Mouse (Mus musculus) urinary bladder, postnatal 36 days (tissue): ENCODE data around the gene Siah2.

Experiments used
- DNase-seq, 2 experiments: peaks; one replicate each; pipeline ENCODE4 v3.0.0; 2022; ENCODE audit warnings: low spot score in 2 of 2, mixed read lengths in 1 of 2

Siah2 gene

DNA sequence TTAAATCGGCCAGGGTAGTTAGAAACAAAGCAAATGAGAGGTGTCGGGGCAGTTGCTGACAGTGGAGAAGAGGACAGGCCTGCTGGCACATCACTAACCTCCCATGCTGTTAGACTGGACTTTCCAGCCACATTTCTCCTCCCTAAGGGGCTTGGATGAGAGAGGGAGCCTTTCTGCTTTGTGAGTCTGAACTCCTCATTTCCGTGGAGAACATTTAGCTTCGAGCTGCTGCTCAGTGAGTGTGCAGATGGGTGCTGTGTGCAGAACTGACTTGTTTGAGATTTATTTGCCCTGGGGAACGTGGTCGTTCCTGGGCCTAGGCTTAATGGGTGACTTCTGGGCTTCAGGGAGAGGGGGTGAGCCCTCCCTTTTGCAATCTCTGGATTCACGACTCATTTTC, 3.3 kb upstream of the Siah2 start:
- DNase-seq = no peak

DNA sequence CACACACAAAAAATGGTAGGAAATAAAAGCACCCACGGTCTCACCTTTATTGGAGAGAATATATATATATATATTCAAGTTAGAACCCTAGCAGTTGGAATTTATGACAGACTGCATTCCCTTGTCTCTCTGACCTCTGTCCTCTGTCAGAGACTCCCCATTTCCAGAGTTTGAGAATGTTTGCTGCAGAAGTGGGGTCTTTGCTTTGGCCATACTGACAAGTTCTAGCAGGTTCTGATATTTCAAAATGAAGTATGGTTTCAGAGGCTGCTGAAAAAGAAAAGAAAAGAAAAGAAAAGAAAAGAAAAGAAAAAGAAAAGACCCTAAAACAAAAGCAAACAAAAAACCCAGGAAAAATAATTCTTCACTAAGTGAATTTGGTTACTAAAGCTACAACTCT, 2.8 kb upstream of the Siah2 start:
- DNase-seq = no peak

DNA sequence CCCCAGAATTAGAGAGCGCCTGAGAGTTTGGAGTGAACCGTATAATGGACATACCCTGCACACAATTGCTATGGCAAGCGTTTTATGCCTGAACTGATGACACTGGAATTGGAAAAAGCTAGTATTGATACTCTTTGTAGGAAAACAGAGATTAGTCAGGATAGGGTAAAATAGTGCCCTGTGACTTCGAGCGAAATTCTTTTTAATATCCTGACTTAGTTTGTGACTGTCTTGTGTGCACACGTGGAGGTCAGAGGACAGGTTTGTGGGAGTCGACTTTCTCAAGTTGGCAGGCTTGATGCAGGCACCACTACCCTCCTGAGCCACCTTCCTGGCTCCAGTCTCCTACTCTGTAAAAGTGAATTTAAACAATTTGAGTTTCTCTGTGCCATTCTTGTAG, 1.1 kb upstream of the Siah2 start:
- DNase-seq = no peak

DNA sequence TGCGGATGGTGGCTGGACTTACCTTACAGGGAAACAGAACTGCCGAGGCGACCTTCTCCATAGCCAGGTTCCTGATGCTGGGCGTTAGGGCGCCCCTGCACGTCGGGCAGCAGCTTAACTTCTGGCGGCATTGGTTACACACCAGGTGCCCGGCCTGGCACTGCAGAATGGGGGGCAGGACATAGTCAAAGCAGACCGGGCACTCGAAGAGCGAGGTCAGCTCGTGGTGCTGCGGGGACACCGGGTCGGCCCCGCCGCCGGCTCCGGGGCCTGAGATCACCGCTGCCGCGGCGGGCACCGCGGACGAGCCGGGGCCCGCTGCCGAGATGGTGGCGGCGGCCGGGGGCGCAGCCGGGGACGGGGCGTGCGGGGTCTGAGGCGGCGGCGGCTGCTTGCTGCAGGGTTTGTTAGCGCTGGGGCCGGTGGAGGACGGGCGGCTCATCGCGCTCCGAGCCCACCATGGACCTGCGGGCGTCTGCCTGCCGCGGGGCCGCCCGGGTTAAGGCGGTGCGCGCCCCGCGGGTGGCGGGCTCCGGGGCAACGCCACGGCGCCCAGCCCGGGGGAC, 743 bp downstream of the Siah2 start:
- peak; percentile 37 to 38 for DNase-seq

DNA sequence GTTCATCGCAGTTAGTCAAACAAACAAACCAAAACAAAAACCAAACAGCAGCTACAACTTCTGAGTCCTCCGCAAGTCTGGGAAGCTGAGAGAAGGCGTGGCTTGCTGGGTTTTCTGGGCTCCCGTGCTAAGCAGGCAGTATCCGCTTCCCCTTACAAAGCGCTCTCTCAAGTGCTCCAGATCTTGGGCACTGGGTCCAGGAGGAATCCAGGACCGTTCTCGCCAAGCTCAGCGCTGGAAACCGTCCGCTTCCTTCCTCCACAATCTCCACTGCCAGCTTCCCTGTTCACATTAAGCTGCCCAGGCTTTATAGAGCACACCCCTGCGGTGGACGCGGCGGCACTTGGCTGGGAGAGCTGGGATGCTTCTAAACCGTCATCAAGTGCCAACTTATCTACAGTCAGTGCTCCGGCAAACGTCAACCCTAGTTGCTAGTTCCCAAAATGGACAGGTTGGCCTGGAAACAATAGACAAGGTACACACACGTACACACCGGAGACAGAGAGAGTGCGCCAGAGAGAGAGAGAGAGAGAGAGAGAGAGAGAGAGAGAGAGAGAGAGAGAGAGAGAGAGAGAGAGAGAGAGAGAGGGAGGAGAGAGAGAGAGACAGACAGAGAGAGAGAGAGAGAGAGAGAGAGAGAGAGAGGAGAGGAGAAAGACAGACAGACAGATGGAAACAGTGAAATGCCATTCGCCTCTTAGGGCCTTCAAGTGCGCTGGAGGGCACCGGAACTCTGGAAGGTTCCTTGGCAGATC, 1.4 kb downstream of the Siah2 start:
- DNase-seq = peak; percentile 52 to 60

DNA sequence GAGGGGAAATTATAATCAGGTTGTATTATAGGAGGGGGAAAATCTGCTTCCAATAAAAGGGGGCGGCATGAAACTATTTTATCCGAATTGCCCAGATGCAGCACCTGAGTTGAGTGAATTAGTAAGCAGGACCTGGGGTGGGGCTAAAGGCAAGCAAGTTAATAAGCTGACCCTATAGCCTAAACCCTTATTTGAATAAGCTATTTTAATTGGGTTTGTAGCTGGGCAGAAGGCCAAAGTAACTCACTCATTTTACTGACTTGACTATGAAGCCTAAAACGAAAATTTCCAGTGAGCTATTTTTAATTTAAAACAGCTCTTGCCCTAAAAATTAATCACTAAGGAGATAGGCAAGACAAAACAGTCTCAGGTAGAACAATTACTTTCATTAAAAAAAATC, 2.5 kb downstream of the Siah2 start:
- no peak for DNase-seq

DNA sequence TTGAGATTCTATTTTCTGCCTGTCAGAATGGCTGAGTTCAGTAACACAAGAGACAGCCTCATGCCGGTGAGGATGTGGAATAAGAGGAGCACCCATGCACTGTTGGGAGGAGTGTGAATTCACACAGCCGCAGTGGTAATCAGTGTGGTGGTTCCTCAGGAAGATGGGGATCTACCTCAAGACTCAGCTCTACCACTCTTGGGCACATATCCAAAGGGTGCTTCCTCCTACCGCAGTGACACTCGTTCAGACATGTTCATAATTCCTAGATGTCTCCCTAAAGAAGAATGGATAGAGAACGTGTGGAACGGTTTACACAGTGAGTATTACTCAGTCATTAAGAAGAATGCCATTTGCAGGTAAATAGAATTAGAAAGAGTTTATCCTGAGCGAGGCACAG, 3.1 kb downstream of the Siah2 start:
- DNase-seq = no peak

DNA sequence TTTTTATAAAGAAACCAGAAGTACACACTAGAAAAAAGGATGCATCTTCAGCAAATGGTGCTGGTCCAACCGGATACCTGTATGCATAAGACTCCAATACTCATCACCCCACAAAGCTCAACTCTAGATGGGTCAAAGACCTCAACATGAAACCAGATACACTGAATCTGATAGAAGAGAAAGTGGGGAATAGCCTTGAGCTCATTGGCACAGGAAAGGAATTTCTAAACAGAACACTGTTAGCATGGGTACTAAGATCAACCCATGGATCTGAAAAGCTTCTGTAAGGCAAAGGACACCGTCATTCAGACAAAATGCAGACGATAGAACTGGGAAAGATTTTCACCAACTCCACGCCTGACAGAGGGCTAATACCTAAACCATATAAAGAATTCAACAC, 3.6 kb downstream of the Siah2 start:
- DNase-seq = no peak

DNA sequence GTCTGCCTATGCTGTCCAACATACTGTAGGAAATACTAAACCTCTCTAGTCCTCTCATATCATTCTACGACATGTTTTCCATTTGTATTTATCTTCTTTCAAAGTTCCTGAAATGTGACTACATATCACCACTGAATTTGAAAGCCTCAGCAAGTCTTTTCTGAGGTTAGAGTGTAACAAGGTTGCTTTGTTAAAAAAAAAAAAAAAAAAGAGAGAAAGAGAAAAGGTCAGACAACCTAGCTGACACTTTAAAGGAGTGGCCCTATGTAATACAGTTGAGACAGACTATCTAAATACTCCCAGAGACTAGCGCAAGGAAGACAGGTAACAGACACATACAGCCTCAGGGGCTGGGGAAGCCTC, 5.3 kb downstream of the Siah2 start:
- DNase-seq = no peak

DNA sequence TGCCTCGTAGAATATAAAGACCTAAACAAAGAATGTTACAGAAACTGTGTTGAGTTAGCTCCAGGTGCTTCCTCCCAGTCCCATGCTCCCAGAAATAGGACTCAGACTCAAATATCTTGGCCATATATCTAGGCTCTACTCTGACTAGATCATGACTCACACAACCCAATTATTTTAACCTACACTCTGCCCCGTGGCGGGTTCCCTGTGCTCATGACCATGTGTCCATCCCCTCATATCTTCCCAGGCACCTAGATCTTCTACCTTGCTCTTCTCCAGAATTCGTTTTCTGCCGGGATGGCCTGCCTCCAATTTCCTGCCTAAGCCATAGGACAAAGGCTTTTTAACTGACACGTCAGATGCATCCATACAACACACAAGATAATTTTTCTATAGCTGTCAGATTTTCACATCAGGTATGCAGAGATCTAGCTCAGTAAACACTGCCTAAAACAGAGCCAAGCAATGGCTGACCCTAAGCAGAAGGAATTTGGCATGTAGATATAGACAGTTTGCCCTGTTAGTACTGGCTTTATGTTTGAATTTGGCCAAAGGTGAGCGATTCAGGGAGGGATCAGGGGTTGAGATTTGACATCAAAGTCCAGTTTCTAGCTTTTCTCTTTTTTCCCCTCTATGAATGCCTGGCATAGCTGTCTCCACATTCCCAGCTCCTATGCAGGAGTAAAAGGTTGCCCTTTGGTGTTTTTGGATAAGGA, 5.8 kb downstream of the Siah2 start:
- DNase-seq = no peak

DNA sequence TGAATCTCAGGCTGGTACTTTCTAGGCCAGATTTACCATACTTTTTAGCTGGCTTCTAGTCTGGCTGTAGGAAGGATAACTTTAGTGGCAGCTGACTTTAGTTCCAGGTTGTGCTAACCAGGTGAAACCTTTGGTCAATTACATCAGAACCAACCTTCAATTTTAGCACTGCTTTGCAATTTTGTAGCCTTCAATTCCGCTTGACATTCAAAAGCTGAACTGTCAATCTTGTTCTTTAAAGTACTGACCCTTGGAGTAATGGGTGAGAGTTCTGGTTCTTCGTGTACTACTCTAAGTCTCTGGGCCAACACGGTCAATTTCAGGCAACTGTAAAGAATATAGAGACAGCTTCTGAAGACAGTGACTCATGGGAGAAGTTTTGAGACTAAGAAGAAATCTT, 6.8 kb downstream of the Siah2 start:
- DNase-seq = no peak

DNA sequence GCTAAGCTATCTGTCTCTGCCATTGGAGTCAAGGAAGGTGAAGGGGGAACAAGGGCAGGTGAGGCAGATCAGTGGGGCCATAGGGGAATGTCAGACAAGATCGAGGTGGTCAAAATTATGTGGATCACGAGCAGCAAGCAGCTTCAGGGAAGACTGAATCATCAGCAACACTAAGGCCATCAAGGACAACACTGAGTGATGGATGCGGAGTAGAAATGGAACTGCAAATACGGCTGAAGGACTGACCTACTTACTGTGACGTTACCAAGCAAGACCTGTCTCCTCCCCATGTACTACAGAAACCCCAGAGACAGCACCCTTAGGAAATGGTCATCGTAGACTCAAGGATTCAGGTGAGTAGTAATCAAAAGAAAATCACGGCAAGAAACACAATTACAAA, 8.9 kb downstream of the Siah2 start:
- no peak for DNase-seq

DNA sequence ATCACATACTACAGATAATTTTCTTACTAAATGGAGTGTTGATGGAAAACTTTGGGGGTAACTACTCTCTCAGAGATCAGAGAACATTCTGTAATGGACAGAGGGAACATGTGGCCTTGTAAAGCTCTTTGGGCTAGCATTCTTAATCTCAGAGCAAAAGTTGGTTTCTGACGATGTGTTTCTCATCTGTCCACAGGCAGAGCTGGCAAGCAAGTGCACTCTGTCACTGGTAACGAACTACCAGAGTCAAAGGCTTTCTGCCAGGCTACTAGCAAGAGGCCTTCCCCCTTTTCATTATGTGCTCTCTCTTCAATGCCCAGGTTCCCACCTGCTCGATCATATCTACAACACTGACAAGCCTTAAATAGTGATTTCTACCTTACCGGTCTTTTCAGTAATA, 9.9 kb downstream of the Siah2 start:
- DNase-seq = no peak

DNA sequence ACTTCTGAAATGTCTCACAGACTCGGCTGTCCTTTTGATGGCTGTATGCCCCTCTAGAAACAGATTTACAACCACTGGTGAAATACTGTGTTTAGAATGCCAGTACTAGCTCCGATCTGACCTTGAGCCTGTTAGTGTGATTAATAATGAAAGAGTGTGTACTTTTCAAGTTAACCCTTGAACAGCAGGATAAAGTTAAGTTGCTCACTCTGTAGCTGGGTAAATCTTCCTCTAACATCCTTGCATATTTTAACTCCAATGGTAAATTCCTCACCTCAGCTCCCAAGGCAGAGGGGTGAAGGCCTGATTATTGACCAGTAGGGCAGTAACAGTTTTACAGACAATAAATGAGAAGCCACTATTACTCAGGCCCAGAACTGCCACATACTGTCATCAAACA, 10.4 kb downstream of the Siah2 start:
- no peak for DNase-seq

DNA sequence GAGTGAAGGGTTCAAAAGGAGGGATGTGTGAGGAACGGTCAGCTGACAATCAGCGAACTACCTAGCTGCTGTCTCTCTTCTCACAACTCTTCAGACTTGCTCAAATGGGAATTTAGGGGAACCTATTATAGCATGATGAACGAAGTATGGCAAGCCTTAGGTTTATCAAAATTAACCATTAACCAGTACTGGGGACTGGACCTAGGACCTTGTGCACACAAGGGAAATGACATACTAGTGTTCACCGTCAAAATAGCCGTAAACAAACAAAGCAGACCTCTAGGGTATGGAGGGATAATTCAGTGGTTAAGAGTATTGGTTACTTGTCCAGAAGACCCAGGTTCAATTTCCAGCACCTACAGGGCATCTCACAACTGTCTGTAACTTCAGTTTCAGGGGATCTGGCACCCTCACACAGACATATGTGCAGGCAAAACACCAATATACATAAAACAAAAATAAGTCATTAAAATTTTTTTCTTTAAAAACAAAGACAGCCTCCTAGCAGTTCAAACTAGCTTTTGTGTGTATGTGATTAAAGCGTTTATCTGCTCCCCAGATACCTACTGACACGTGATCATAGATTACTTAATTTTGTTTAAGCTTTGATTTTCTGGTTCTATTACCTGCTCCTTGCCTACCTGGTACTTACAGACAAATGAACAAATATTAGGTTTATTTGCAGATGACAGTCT, 11.1 kb downstream of the Siah2 start:
- no peak for DNase-seq

DNA sequence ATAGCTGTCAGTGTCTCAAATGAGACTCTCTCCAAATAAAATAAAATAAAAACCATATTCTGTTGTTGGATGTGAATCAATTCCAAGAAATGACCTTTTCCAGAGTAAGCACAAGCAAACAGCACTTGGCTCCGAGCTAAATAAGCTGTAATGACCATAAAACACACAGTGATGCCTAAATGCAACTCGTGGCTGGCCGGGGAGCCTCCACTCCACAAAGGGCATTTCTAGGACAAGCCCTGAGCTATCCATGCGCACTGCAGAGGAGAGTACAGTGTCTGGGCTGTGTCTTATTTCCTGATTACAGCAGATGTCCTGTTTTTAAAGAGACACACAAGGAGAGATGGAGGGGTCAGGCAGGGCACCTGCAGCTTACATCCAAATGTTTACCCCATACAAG, 12.2 kb downstream of the Siah2 start:
- no peak for DNase-seq

DNA sequence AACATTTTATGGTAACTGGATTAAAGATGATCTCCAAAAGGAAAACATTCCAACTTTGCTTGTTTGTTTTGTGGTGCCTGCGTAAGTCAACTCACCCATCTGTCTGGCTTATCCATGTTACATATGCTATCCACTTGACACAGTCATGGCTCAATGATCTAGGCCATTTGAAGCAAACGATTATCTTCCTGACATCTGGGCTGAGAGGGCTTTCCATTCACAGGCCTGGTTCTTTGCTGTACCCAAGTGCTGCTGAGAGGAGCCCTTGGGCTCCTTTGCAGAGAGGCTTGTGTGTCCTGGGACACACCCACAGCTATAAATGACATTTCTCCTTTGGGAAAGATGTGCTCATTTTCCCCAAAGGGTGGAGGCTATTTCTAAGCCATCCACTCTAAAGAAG, 13.3 kb downstream of the Siah2 start:
- no peak for DNase-seq

DNA sequence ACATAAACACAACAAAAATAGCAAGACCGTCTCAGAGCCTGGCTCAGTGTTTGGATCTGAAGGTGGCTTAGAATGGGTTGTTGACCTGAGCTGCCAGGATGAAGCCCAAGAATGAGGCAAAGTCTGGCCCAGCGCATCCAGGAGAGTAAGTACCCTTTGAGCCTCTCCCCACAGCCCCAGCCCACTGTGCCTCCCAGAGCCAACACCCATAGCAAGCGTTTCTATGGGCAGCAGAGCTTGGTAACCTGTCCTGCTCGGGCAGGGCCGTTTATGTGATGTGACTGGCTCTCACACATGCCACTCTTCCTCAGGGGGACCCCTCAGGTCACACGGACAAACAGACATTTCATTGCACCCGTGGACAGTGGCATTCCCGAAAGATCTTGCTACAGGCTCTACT, 13.8 kb downstream of the Siah2 start:
- DNase-seq = no peak

DNA sequence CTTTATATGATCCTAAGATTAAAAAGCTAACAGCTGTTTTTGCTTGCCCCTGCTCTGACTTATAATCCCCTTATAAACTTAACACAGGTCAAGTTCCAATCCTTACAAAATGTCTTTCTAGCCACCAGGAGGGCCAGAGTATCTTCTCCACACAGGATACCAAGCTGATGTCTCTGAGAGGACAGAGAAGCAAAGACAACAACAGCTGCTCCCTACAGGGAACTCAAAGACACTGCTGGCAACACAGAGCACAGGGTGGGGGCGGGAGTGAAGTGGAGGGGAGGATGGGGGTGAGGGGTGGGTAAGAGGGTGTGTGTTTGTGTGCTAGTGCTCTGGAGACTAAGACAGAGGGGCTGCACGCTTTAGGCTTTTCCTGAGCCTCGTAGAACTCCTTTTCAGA, 14.6 kb downstream of the Siah2 start:
- no peak for DNase-seq

DNA sequence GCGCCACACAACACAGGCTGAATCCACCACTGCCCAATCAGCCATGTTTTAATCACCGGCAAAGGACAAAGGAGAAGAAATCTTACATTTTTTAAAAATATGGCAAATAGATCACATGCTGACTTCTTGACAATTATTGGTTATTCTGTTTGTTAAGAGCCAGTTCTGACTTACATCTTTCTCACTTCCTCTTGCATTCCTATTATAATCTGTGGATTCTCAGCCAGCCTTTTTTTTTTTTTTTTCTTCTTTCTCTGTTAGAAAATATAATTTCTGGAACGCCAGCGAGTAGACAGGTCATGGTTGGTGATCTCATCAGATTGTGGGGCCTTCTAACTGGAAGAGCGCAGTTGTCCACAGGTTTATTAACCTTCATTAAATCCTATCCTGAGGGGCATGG, 18.9 kb downstream of the Siah2 start:
- no peak for DNase-seq

DNA sequence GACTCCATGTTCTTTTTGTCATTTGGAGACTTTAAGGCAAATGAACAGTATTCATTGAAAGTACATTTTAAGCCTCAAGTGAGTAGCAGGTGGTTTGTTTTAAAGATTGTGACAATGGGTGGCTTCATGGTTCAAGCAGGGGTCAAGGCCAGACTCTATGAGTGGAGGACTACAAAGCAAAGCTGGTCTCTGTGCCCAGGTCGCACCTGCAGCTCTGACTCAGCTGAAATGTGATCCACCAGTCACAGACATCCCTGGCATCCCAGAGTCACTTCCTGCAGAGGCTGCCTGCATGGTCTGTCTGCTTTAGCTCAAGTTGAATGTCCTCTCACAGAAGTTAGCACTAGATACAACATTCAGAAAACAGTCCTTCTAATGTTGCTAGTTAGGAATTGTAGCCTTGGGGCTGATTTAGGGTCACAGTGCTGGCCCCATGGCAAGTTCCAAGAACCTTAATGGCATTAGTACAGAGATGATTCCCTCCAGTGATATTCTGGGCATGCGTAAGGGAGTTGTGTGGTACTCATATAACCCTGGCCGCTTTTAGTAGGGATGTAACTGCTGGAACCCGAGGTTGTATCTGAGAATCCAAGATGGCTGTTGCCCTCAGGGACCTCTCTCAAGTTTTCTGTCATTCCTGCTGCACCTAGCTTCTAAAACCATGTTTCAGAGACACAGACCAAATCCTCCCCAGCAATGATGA, 19.6 kb downstream of the Siah2 start:
- no peak for DNase-seq

DNA sequence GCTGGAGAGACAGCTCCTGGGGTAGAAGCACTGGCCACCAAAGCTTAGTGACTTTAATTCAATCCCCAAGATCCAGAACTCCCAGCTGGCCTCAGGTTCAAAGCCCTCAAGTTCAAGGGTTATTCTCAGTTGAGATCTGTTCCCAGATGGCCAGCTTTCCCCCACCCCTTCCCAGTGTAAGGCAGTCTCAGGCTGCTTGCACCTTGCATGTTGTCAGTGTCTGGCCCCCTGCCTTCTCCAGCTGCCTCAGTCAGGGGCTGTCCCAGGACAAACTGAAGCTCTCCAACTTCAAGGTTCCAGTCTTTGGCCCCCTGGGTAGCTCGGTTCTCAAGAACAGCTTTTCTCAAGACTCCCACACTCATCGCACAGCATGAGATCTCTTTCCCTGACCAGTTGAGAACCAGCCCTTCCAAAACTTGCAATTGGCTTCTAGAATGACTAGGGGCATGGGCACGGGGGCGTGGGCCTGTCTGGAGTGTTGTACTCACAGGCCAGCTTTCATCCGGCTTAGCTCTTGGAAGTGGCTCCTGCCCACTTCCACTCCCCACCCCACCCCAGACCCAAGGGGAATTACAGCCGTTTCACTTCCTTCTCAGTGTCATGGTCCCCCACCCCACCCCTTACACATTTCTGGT, 20.5 kb downstream of the Siah2 start:
- DNase-seq = no peak
